Comparison of ENCODE assay signal across 11 mouse cellular contexts in genomic region chr1:181010171-181010932, GRCm38 (mm10). TPM values are rescaled to one million over a fixed set of nuclear protein-coding genes. Genes with fewer than 3 reads are reported as not detected.
A peak's percentile ranks its signal among the peaks of the same experiment; 100 is the strongest.
DNase-seq lines count a peak whose midpoint lies in the region; ATAC-seq lines count a peak whose summit lies in the region.
"Had no signal": no experiment of that assay in that cellular context is flagged by ENCODE, and none has a peak within 500 bp of the region (broad histone marks: within the 10 kb centered on the region; RNA-seq: fewer than 3 reads in every experiment).

No protein-coding gene starts in this region.

- ATAC-seq in heart, embryonic 11.5 days (replicated peaks; ENCODE audit: insufficient number of reproducible peaks, low FRiP score, low TSS enrichment): 0 out of 2 replicates have a peak, but pooled peaks have one; percentile 55
- ATAC-seq in lung, embryonic 16.5 days (ENCODE audit: low read depth): peak; percentile 36; the same call in 1 of the 2 replicates

- no peak overlapping the region for H3K27ac ChIP-seq in heart, embryonic 11.5 days (ENCODE audit: low read depth, low read length)
- H3K27ac ChIP-seq in lung, embryonic 16.5 days (ENCODE audit: low read length): no peak overlapping the region
- H3K27ac ChIP-seq in brown adipose tissue, adult 24 weeks (replicated peaks; ENCODE audit: low read depth, low read length): 0 out of 2 replicates have a peak overlapping the region, but pooled peaks have one; percentile 14
- H3K27ac ChIP-seq: hindbrain, embryonic 14.5 days; neural tube, embryonic 15.5 days had no signal

- DNase-seq in heart, adult 9 months (ENCODE audit: low spot score in 2 of 2): no peak
- DNase-seq in lung, postnatal 14 days: no peak
- DNase-seq in kidney, postnatal 4 days: peak; percentile 48 to 67
- no peak for DNase-seq in embryo, embryonic 11 days
- DNase-seq in cerebellum, adult 11 months: no peak

- H3K36me3 ChIP-seq in heart, embryonic 11.5 days (ENCODE audit: control insufficient read depth, insufficient read depth, low read length): no peaks in the 10 kb centered on the region
- H3K36me3 ChIP-seq in lung, embryonic 16.5 days (ENCODE audit: control insufficient read depth, insufficient read depth, low read length): no peaks in the 10 kb centered on the region
- H3K36me3 ChIP-seq: neural tube, embryonic 15.5 days had no signal

- no peak overlapping the region for H3K4me3 ChIP-seq in heart, embryonic 11.5 days (ENCODE audit: low read depth, low read length)
- H3K4me3 ChIP-seq in lung, embryonic 16.5 days (ENCODE audit: low read length): no peak overlapping the region
- H3K4me3 ChIP-seq in brown adipose tissue, adult 24 weeks (ENCODE audit: insufficient read depth, low read depth, low read length): no peak overlapping the region
- H3K4me3 ChIP-seq: neural tube, embryonic 15.5 days had no signal

- H3K27me3 ChIP-seq in heart, embryonic 11.5 days (ENCODE audit: control insufficient read depth, insufficient read depth, low read length): no peaks in the 10 kb centered on the region
- no peaks in the 10 kb centered on the region for H3K27me3 ChIP-seq in lung, embryonic 16.5 days (ENCODE audit: control insufficient read depth, insufficient read depth, low read depth, low read length)
- H3K27me3 ChIP-seq: neural tube, embryonic 15.5 days had no signal

- H3K9me3 ChIP-seq in heart, embryonic 11.5 days (replicated peaks; ENCODE audit: control insufficient read depth, low read length): no peaks in the 10 kb centered on the region
- H3K9me3 ChIP-seq in lung, embryonic 16.5 days (ENCODE audit: control insufficient read depth, low read length): no peaks in the 10 kb centered on the region
- H3K9me3 ChIP-seq: neural tube, embryonic 15.5 days had no signal

- peaks cover 9% of the 10 kb centered on the region for H3K4me1 ChIP-seq in heart, embryonic 11.5 days (ENCODE audit: control insufficient read depth, insufficient read depth, low read length)
- peaks cover 9% of the 10 kb centered on the region for H3K4me1 ChIP-seq in lung, embryonic 16.5 days (replicated peaks; ENCODE audit: control insufficient read depth, insufficient read depth, low read length)
- H3K4me1 ChIP-seq in brown adipose tissue, adult 24 weeks (ENCODE audit: control insufficient read depth, insufficient read depth, insufficient read length, low read length): peaks cover 28% of the 10 kb centered on the region

- 53% methylated on average over 4 of the region's 4 CpGs for WGBS in heart, embryonic 11.5 days (ENCODE audit: insufficient replicate concordance)
- WGBS in lung, embryonic 16.5 days: 49% methylated on average over 4 of the region's 4 CpGs

- no peak overlapping the region for H3K4me2 ChIP-seq in heart, embryonic 11.5 days
- H3K4me2 ChIP-seq in lung, embryonic 16.5 days (ENCODE audit: low read depth, low read length): no peak overlapping the region
- H3K4me2 ChIP-seq: hindbrain, embryonic 14.5 days; neural tube, embryonic 15.5 days had no signal

- H3K9ac ChIP-seq in heart, embryonic 11.5 days (ENCODE audit: low read depth, low read length): no peak overlapping the region
- no peak overlapping the region for H3K9ac ChIP-seq in lung, embryonic 16.5 days (ENCODE audit: low read length)
- H3K9ac ChIP-seq: hindbrain, embryonic 14.5 days; neural tube, embryonic 15.5 days had no signal

RNA-seq across cellular contexts. Expression of gene Ephx1, which starts 10.4 kb away (rescaled TPM):
- polyA plus RNA-seq in heart, embryonic 11.5 days (2014; fragmentation: Nextera tagmentation; extraction: Ambion mirVana): 3.0 and 3.8 TPM in 2 replicates
- 11.8 and 12.8 TPM in 2 replicates for polyA plus RNA-seq in lung, embryonic 16.5 days (2015; fragmentation: Nextera tagmentation; extraction: Ambion mirVana)
- 27.4 and 27.8 TPM in 2 replicates for polyA plus RNA-seq in brown adipose tissue, adult 24 weeks (2012; ENCODE audit: insufficient read depth, insufficient read length, missing spikeins)

RNA-seq across cellular contexts. Expression of gene 9130409I23Rik, which starts 40.7 kb away (rescaled TPM):
- not detected in 2 replicates for polyA plus RNA-seq in heart, embryonic 11.5 days (2014; fragmentation: Nextera tagmentation; extraction: Ambion mirVana)
- polyA plus RNA-seq in lung, embryonic 16.5 days (2015; fragmentation: Nextera tagmentation; extraction: Ambion mirVana): not detected in 2 replicates
- polyA plus RNA-seq in brown adipose tissue, adult 24 weeks (2012; ENCODE audit: insufficient read depth, insufficient read length, missing spikeins): not detected in 2 replicates
- polyA plus RNA-seq: hindbrain, embryonic 14.5 days; small intestine, adult 2 months had no signal

Comparison
In these comparisons a context has a peak if more than half of its experiments do, and no peak if none do; other contexts are left out.
1. DNase-seq: peak in kidney, postnatal 4 days (2 of 2); none in heart, adult 9 months (0 of 2), lung, postnatal 14 days (single experiment), embryo, embryonic 11 days (single experiment) and cerebellum, adult 11 months (single experiment).